Mouse (Mus musculus) cerebellum, adult 18-20 months (tissue): Measurements from ENCODE around the gene B130006D01Rik.

ENCODE experiments used
- DNase-seq, 2 experiments: peaks; one replicate each; pipeline ENCODE4 v3.0.0; 2021

The B130006D01Rik gene

GRCm38 (mm10) chr11:95723287-95723686, at the start of gene B130006D01Rik:
Gene B130006D01Rik (plus strand): TSS chr11:95723587.
- no peak for DNase-seq

DNA sequence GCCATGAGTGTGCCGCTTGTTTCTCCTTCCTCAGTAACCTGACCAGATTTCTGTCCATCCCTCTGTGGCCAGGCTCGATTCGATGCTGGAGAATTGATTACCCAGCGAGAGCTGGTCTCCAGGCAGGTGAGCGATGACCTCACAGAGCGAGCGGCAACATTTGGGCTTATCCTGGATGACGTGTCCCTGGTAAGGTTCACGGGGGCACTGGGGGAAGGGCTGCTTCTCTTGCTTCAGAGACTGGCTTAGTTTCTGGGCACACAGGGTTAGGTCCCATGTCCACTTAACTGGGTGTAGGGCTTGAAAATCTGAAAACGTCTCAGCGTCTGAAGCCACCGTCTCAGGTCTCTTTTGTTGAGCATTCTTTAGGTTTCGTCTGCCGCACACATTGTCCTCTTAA, 47.9 kb upstream of the B130006D01Rik start:
- no peak for DNase-seq

DNA sequence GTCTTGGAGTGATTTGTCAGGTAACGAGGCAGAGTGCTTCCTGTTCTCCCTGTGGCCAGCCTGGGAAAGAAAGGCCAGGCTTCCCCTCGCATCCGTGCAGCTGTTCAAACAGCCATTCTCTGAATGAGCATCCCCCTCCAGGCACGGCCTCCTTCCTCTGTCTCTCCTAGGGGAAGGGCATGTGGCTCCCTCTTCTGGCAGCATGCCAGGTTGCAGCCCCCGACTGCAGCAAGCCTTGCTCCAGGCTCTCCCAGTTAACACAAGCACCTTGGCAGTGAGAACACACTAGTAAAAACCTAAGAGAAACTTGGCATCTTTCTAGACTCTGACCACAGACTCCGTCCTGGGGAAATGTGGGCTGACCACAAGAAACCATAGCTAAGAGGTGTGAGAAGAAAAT, 47.1 kb upstream of the B130006D01Rik start:
- peak in 1 of 2 experiments; percentile 26 for DNase-seq

DNA sequence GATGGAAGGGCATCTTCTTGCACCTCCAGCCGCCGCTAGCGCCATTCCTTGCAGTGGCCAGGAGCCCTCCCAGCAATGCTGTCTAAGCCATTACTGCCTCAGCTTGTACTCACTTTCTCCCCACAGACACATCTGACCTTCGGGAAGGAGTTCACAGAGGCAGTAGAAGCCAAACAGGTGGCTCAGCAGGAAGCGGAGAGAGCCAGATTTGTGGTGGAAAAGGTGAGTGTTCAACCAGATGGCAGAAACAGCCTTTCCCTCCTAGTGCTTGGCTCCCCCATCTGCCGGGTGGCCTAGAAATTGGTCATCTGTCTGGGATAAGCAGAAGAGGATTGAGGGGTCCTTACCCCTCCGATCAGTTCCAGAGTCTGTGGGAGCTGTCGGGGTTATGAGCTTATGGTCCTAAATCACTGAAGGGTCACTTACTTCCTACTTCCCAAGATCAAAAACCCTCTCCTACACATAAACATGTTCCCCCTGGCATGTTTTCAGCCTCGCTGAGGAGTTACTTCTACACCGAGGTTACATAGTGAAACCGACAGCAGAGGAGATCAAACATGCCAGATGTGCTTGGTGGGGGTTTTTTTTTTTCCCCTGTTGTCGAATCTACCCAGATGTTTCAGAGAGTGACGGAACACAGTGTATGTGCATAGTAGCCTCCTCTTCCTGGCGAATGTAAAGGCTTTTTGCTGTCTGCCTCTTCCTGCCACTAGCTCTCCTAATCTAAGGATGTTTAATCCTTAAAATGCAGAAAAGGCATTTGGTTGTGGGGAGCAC, 45.3 kb upstream of the B130006D01Rik start:
- DNase-seq: no peak

DNA sequence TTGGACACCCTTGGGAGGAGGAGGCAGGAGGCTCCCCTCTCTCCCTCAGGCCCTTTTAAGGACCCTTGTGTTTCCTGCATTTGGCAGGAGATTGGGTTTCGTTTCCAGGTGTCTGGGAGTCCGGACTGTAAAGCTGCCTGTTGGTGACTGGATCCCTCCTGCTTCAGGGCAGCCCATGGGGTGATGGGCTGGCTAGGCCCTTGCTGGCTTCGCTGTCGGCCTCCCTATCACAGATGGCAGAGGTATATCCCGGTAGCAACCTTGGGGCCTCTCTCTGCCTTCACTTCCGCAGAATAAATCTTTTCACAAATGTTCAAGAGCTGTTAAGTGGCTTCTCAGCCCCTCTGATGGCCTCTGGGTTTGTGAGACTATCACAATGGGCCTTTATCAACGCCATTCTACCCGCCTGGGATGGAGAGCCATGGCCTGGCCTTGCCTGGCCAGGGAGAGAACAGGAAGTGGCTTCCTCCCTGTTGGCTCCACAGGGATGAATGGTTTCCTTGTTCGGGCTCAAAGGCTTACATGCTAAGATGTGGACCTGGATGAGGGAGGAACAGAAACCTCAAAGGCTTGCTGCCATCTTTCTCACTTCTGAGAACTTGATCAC, 41.3 kb upstream of the B130006D01Rik start:
- DNase-seq: no peak

DNA sequence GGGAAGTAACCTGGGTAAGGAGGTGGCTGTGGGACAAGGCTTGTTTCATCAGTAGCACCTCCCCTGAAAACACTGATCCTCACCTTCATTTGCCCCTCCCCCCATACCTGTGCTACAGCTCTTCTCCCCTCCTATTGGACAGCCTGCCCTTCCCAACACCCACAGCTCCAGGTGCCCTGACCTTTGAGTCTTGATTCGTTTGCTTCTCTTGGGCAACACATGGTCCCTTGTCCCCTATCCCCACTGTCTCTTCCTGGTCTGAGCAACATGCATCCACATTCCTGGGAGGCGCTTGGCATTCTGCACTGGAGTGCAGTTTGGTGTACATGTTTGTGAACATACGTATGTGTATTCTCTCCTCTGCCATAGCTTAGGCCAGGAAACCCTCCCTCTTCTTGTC, 40.4 kb upstream of the B130006D01Rik start:
- no peak for DNase-seq

DNA sequence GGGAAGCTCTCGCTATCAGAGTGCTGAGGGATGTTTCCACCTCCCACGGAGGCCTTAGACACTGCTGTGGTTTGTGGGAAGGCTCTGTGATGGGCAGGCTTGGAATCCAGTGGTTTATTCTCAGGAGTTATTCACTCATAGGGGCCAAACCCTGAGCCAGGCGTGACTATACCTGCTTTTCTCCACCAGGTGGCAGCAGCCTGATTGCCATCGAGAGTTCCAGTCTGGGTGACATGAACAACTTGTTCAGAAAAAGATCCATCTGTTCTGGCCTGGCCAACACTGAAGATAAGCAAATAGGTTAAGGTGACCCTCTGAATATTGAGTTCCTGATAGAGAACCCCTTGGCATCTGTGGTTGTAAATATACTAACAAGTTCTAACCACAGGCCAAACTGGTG, 37.4 kb upstream of the B130006D01Rik start:
- DNase-seq: peak; percentile 73 to 78

DNA sequence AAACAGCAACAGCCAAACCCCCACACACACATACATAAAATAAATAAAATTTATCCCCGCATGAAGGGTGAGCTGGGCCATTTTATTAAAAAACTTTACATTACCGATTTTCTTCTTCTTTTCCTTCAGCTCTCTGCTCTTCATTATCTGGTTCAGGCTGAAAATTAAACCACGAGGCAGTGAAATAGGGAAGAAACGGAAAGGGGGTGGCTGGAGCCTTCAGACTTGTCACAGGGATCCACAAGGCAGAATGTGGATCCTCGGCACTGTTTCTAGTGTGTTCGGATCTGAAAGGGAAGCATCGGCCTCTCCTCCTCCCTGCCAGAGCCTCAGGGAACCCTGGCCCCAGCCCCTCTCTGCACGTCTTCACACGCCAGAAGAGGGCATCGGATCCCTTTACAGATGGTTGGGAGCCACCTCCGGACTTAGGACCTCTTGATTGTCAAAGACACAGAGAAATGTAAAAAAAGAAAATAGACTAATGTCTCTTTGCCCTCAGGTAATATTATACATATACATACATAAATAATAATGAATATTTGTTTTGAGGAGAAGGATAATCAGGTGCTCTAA, 36.2 kb upstream of the B130006D01Rik start:
- no peak for DNase-seq

- DNase-seq: no peak
Measured at GRCm38 (mm10) chr11:95688515-95688914, 34.9 kb upstream of the B130006D01Rik start.

DNA sequence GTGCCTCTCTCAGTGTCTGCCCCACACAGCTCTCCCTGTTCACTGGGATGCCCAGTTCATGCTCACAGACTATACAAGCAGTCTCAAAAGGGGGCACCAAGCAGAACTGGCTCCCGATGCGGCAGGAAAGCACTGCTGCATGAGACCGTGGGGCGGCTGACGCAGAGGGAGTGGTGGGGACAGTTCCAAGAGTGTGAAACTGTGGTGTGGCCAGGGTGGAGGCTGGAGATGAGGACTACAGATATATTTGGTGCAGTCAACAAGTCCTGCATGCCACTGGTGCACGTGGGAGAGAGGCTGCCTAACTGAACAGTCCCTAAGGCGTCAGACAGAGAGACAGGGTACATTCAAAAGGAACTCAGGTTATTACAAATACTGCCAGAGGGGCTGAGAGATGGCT, 34.4 kb upstream of the B130006D01Rik start:
- DNase-seq: no peak

- DNase-seq: no peak
Measured at GRCm38 (mm10) chr11:95689544-95689943, 33.8 kb upstream of the B130006D01Rik start.

- DNase-seq: no peak
Measured at GRCm38 (mm10) chr11:95698541-95698940, 24.8 kb upstream of the B130006D01Rik start.

GRCm38 (mm10) chr11:95700778-95701739, 22.3 kb upstream of the B130006D01Rik start:
- DNase-seq: no peak

DNA sequence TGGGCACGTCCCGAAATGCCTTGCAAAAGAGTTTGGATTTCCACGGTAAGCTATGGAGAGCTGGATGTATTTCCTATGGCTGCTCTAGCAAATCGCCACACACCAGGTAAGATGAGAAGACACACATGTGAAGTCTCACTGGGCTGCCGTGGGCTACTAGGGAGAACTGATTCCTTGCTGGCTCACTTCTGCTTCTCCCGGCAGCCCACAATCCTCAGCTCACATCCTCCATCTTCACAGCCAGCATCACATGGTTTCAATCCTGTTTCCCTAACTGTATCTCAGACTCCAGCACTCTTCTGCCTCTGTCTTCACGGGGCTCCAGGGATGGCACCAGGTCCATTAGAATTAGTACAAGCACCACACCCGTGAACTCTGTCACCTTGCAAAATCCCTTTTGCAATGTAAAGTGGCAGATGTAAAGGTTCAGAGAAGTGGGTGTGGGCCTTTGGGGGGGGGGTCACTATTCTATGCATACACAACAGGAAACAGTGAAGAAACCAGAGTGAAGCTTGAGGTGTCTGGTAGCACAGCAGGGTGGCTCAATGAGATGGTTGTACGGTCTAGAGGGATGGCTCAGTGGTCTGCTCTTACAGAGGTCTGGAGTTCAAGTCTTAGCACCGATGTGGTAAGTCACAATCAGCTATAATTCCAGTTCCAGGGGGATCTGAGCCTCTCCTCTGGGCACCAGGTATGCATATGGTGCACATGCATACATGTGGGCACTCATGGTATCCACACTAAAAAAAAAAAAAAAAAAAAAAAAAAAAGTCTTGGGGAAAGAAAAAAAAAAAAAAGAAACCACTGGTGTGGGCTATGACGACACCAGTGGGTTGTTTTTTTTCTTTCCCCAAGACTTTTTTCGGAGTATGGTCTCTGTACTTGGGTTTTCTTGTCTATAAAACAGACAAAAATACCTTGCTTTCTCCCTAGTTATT, 19.1 kb upstream of the B130006D01Rik start:
- no peak for DNase-seq

DNA sequence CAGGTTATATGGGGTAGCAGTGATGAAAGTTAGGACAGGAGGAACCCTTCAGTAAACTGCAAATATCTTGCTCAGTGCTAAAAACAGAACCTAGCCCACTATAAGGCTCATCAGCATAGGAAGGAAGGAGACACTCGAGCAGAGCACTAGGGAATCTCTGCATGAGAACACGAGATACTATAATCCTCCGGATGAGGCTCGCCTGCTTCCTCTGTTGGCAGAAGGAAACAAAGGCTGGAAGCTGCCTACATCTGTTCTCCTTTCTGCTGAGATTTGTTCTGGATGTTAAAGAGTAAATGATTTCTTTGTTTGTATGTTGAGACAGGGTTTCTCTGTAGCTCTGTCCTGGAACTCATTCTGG, 18.4 kb upstream of the B130006D01Rik start:
- DNase-seq: no peak

- no peak for DNase-seq
Measured at GRCm38 (mm10) chr11:95709534-95710040, 13.8 kb upstream of the B130006D01Rik start.

DNA sequence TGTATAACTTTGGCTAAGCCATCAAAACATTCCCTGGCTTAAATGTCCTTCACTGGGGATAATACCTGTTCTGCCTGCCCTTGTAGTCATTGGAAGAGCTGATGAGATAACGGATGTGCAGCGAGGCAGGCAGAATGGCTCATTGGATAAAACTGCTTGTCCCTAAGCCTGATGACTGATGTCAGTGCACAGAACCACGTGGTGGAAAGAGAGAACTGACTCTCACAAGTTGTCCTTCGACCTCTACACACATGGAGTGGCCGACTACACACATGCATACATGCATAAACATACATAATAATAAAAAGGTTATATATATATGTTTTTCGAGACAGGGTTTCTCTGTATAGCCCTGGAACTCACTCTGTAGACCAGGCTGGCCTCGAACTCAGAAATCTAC, 12.9 kb upstream of the B130006D01Rik start:
- no peak for DNase-seq

DNA sequence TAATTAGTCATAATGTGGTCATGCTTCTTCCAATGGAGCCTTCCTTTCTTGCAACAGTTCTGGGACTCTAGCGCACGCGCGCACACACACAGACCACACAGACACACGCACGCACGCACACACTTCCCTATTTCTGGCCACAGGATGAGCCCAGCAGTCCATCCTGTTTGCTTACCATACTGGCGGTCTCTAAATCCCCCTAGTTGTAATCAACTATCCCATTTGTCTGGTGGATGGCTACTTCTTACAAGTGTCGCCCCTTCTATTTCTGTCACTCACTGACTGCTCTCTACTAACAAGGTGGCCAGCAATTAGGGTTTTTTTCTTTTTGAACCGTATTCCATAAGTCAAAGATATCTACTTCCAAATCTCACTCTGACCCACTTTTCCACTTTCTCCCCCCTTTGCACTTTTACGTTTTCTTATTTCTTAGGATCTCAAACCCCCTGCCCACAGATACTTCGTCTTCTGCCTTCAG, 11.3 kb upstream of the B130006D01Rik start:
- DNase-seq: peak; percentile 30 to 39

DNA sequence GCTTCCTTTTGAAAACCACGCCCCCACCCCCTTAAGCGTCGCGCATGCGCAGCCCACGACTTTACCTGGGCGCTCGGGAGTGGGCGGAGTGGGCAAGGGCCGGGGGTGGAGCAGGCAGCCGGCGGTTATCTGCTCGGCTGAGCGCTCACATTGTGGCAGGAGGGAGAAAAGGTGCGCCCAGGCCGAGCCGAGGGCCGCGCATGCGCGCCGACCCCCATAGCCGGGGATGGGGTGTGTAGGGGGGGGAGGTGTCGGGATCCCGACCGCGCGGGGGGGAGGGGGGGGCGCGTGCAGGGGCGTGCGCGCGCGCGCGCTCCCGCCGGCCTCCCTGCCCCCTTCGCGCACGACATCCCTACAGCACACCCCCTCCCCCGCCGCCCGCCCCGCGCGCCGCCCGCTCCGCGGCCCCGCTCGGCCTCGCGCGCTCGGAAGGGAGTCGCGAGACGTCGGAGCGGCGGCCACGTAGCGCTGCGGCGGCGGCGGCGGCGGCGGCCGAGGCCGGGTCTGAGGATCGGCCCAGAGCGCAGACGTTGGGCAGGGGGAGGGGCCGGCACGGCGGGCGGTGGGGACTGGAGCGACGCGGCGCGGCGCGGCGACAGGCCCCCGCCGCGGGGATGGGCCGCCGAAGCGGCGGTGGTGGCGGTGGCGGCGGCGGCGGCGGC, 10.7 kb upstream of the B130006D01Rik start, which contains the start of gene Zfp652:
Gene Zfp652 (plus strand): TSS at position 111 of the 662 bp plus-strand sequence.
- peak; percentile 94 for DNase-seq

DNA sequence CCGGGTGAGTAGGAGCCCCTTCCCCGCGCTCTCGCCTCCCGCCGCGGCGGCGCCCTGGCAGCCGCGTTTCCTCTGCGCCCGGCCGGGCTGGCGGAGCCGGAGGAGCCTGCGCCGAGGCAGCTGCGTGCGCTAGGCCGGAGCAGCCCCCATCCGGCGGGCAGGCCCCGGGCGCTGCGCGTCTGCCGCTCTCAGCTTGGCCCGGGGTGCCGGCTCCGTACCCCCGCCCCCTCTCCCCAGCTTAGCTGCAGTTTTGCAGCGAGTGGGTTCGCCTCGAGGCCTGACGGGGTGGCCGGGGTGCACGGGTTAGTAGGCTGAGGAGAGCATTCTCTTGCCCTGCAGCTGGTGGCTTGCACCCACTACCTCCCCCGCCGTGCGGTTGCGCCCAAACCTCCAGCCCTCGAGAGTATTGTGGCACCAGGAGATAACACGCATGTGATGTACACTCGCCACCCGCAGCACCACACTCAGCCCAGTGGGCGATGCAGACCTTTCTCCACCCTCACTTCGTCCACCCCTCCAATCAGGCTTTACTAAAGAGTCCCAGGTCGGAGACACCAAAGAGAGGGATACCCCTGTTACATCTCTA, 10.1 kb upstream of the B130006D01Rik start:
- peak in 1 of 2 experiments; percentile 49 for DNase-seq
